Mouse (Mus musculus) hindbrain, embryonic 11.5 days (tissue): ENCODE results near the gene A3galt2. TPM values are rescaled to one million over a fixed set of nuclear protein-coding genes. Genes with fewer than 3 reads are reported as not detected.

ENCODE experiments used
- ATAC-seq: fragments of 200-750 bp; cut with Nextera tagmentation; 2 replicates; pipeline ENCODE4 v1.8.0; 2017; ENCODE audit warnings: mild to moderate bottlenecking, moderate TSS enrichment, moderate library complexity; ENCODE audit not compliant: low FRiP score
- DNase-seq: peaks from one replicate; pipeline ENCODE4 v3.0.0-alpha.2; 2015; ENCODE audit warnings: low spot score
- H3K27ac ChIP-seq: fragments of 300-500 bp; sonication (generic); 2 replicates; pipeline ENCODE4 v1.5.1; 2014; ENCODE audit warnings: mild to moderate bottlenecking, low read depth, low read length
- H3K27me3 ChIP-seq: fragments of 300-500 bp; sonication (generic); 2 replicates; pipeline ENCODE4 v1.6.1; 2014; ENCODE audit warnings: mild to moderate bottlenecking, low read length, moderate library complexity, mixed read lengths; ENCODE audit not compliant: control insufficient read depth, insufficient read depth
- H3K36me3 ChIP-seq: fragments of 300-500 bp; sonication (generic); 2 replicates; pipeline ENCODE4 v1.6.1; 2014; ENCODE audit warnings: mild to moderate bottlenecking, low read length, moderate library complexity, mixed read lengths; ENCODE audit not compliant: control insufficient read depth, insufficient read depth
- H3K4me1 ChIP-seq: fragments of 300-500 bp; sonication (generic); replicated peaks from 2 replicates; pipeline ENCODE4 v1.6.1; 2014; ENCODE audit warnings: low read length, mixed read lengths; ENCODE audit not compliant: control insufficient read depth, insufficient read depth
- H3K4me2 ChIP-seq: fragments of 300-500 bp; sonication (generic); replicated peaks from 2 replicates; pipeline ENCODE4 v1.6.1; 2014; ENCODE audit warnings: mild to moderate bottlenecking, low read depth, low read length
- H3K4me3 ChIP-seq: fragments of 300-500 bp; sonication (generic); 2 replicates; pipeline ENCODE4 v1.5.1; 2014; ENCODE audit warnings: low read depth, low read length
- H3K9ac ChIP-seq: fragments of 300-500 bp; sonication (generic); 2 replicates; pipeline ENCODE4 v1.6.1; 2014; ENCODE audit warnings: low read depth, low read length
- H3K9me3 ChIP-seq: fragments of 300-500 bp; sonication (generic); 2 replicates; pipeline ENCODE4 v1.6.1; 2016; ENCODE audit warnings: low read length; ENCODE audit not compliant: control insufficient read depth
- WGBS: fragments of 180-500 bp; shearing (Covaris S2); extraction: QIAGEN DNeasy Blood & Tissue Kit; methylation state at CpG from one replicate; pipeline ENCODE4 v1.1.7; 2014; 5-methylcytosine and 5-hydroxymethylcytosine counted together
- polyA plus RNA-seq: library from polyadenylated mRNA; unstranded; fragments of >200 nt; fragmentation: Nextera tagmentation; extraction: Ambion mirVana; gene quantifications from 2 replicates; pipeline ENCODE4 v1.2.1, GENCODE M21; 2014

A3galt2 gene
- polyA plus RNA-seq, 1 experiment from 2014 or later: 0.51 TPM

GRCm38 (mm10) chr4:128741906-128742305 is 13.3 kb upstream of the A3galt2 start:
- H3K4me2 ChIP-seq: no peak overlapping the region
- no peak overlapping the region for H3K9ac ChIP-seq
- no peaks in the 10 kb centered on the region for H3K9me3 ChIP-seq
- no peak overlapping the region for H3K27ac ChIP-seq
- WGBS: 37% methylated on average over 5 of the region's 5 CpGs
- H3K4me3 ChIP-seq: no peak overlapping the region
- H3K36me3 ChIP-seq: peaks cover 20% of the 10 kb centered on the region
- ATAC-seq (no peak), DNase-seq (no peak)
- H3K27me3 ChIP-seq: no peaks in the 10 kb centered on the region
- H3K4me1 ChIP-seq: peaks cover 10% of the 10 kb centered on the region; the same call in 1 of the 2 replicates

DNA sequence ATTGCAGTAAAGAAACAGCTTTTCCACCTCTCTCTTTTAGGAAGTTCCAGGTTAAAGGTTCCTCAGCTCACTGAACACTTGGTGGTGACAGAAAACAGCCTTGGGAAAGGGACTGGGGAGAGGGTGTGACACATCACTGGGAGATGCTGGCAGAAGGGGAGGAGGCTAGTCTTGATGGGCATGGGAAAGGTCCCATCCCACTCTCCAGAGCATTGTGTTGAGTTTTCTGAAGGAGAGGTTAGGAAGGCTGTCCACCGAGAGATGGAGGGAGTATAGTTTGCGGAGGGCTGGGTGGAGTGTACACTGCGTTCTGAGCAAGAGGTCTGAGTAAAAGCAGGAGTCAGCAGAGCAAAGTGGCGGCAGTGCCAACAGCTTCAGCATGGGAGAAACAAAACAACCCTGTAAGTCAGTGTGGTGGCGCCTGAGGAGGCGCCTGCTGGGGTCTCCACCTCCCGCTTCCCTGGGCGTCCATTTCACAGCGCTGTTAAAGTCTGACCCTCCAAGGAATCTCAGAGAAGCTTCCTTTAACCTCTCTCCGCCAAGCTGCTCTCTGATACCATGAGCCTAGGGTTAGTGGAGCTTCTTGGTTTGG is 12.7 kb upstream of the A3galt2 start:
- H3K36me3 ChIP-seq: peaks cover 25% of the 10 kb centered on the region
- ATAC-seq (no peak), DNase-seq (no peak)
- H3K9ac ChIP-seq: no peak overlapping the region
- no peak overlapping the region for H3K27ac ChIP-seq
- no peaks in the 10 kb centered on the region for H3K9me3 ChIP-seq
- no peak overlapping the region for H3K4me3 ChIP-seq
- no peaks in the 10 kb centered on the region for H3K27me3 ChIP-seq
- WGBS: 52% methylated on average over 10 of the region's 10 CpGs
- H3K4me1 ChIP-seq: peaks cover 6% of the 10 kb centered on the region; the same call in 1 of the 2 replicates
- H3K4me2 ChIP-seq: no peak overlapping the region

GRCm38 (mm10) chr4:128743031-128743626 is 12.0 kb upstream of the A3galt2 start:
- Histone ChIP-seq H3K4me1 (peaks cover under 1% of the 10 kb centered on the region; the same call in 1 of the 2 replicates), H3K4me3 (no peak overlapping the region), H3K27ac (no peak overlapping the region), H3K9ac (no peak overlapping the region), H3K36me3 (peaks cover 29% of the 10 kb centered on the region), H3K9me3 (no peaks in the 10 kb centered on the region), H3K27me3 (no peaks in the 10 kb centered on the region), H3K4me2 (no peak overlapping the region)
- no peak for ATAC-seq
- 73% methylated on average over 12 of the region's 12 CpGs for WGBS
- no peak for DNase-seq

DNA sequence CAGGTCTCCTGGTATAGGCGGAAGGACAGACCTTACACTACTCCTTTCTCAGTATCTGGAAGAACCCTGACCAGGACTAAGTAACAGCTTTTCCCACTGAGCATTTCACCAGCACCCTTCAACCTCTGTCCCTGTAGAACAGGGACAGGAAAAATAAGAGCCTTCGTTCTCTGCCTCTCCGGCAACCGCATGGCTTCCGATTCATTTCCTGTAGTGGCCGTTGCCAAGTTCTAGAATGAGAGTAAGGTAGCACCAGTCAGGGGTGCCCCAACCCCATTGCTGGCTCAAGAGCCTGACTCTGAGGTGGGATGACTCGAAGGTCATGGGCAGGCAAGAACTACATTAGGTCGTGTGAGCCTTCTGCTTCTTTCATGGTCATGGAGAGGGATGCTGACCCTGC is 10.0 kb upstream of the A3galt2 start:
- peaks cover 37% of the 10 kb centered on the region for H3K36me3 ChIP-seq
- no peak overlapping the region for H3K27ac ChIP-seq
- no peaks in the 10 kb centered on the region for H3K4me1 ChIP-seq
- no peaks in the 10 kb centered on the region for H3K9me3 ChIP-seq
- H3K4me2 ChIP-seq: no peak overlapping the region
- no peak overlapping the region for H3K9ac ChIP-seq
- no peak for DNase-seq
- no peak overlapping the region for H3K4me3 ChIP-seq
- no peaks in the 10 kb centered on the region for H3K27me3 ChIP-seq
- WGBS: 95% methylated on average over 8 of the region's 8 CpGs
- no peak for ATAC-seq

- DNase-seq (no peak), ATAC-seq (no peak)
- H3K27ac ChIP-seq: no peak overlapping the region
- no peak overlapping the region for H3K4me2 ChIP-seq
- H3K4me1 ChIP-seq: no peaks in the 10 kb centered on the region
- H3K36me3 ChIP-seq: peaks cover 40% of the 10 kb centered on the region
- WGBS: 94% methylated on average over 22 of the region's 22 CpGs
- no peak overlapping the region for H3K4me3 ChIP-seq
- no peak overlapping the region for H3K9ac ChIP-seq
- no peaks in the 10 kb centered on the region for H3K9me3 ChIP-seq
- no peaks in the 10 kb centered on the region for H3K27me3 ChIP-seq
Observed at GRCm38 (mm10) chr4:128747614-128748270, 7.4 kb upstream of the A3galt2 start.

DNA sequence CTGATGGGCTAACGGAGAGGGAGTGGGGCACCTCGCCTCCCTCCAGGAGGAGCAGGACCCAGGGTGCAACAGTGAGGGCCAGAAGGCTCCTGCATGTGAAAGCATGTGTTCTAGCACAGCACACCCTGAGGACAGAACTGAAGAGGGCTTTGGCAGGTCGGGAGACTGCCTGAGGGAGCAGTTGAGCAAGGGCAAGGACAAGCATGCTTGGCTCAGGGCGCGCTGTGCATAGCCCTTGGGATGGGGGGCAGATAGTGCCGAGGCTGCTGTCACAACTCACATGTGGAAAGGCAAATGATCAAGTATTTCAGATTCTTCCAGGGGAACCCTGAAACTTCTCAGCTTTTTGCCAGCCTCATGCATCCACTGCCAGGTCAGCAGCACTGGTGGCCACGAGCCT is 6.9 kb upstream of the A3galt2 start:
- Histone ChIP-seq H3K27ac (no peak overlapping the region), H3K4me3 (no peak overlapping the region), H3K9ac (no peak overlapping the region), H3K4me2 (no peak overlapping the region), H3K36me3 (peaks cover 40% of the 10 kb centered on the region), H3K27me3 (no peaks in the 10 kb centered on the region), H3K9me3 (no peaks in the 10 kb centered on the region), H3K4me1 (no peaks in the 10 kb centered on the region)
- ATAC-seq: no peak
- WGBS: 93% methylated on average over 7 of the region's 7 CpGs
- no peak for DNase-seq

DNA sequence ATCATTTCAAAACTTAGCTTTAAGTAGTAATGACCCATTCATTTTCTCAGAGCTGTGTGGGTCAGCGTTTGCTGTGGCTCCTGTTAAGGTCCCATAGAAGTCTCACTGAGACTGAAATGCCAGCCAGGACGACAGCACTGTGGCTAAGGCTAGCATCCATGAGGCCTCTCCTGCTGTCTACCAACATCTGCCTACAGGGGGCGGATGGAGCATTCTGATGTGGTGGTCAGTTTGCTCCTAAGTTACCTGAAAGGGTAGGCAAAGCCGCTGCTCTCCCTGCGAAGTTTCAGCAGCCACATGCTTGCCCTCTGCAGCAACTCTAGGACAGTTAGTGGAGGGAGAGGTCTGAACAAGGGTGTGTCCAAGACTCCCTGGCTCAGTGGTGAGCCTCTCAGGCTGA is 4.2 kb upstream of the A3galt2 start:
- H3K27ac ChIP-seq: no peak overlapping the region
- no peak for DNase-seq

DNA sequence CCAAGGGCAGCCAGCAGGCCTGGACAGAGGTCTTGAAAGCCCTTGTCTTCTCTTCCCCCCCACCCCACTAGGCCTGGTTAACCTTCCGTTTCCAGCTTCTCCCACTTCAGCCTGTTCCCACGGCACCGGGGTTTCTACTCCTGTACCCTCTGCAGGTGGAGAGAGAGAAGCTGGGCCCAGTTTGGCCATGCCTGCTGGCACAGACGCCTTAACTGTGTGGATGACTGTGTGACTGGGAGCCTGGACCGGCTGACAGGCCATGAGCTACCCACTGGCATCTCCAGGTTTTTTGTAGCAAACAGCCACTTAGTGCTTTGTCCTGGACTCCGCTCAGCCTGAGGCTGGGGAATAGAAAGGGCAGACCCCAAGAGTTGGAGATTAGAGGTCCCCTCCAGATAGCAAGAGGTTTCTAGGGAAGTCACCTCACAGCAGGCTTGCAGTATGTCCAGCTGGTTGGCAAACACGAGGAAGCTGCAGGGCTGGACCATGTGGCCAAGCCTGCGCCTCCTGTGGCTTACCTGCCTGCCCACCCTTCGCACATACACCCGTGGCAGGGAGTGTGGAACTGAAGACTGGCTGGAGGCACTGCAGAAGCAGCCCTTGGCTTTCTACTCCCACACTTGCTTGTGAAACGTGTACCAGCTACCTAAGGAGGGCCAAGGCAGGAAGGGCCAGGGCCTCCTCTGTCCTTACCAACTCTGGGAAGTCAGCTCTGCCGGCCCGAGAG is 3.0 kb upstream of the A3galt2 start:
- H3K9me3 ChIP-seq: no peaks in the 10 kb centered on the region
- DNase-seq (no peak), ATAC-seq (no peak)
- no peak overlapping the region for H3K27ac ChIP-seq
- no peaks in the 10 kb centered on the region for H3K4me1 ChIP-seq
- H3K4me3 ChIP-seq: no peak overlapping the region
- no peak overlapping the region for H3K9ac ChIP-seq
- H3K36me3 ChIP-seq: peaks cover 19% of the 10 kb centered on the region
- H3K4me2 ChIP-seq: no peak overlapping the region
- H3K27me3 ChIP-seq: no peaks in the 10 kb centered on the region
- WGBS: 91% methylated on average over 13 of the region's 13 CpGs

More for the DNA sequence above, 4.2 kb upstream of the A3galt2 start:
- Histone ChIP-seq H3K36me3 (peaks cover 26% of the 10 kb centered on the region), H3K27me3 (no peaks in the 10 kb centered on the region), H3K4me1 (no peaks in the 10 kb centered on the region), H3K4me2 (no peak overlapping the region), H3K9me3 (no peaks in the 10 kb centered on the region), H3K4me3 (no peak overlapping the region), H3K9ac (no peak overlapping the region)
- WGBS: 67% methylated on average over 5 of the region's 5 CpGs
- ATAC-seq: no peak
